Mouse (Mus musculus): ENCODE results near the gene Sod2. TPM values are rescaled to one million over a fixed set of nuclear protein-coding genes. Genes with fewer than 3 reads are reported as not detected.

Sod2 gene
- 383 and 394 TPM in 2 replicates for polyA plus RNA-seq (2012; rRNA removed; ENCODE audit: low replicate concordance)

DNA sequence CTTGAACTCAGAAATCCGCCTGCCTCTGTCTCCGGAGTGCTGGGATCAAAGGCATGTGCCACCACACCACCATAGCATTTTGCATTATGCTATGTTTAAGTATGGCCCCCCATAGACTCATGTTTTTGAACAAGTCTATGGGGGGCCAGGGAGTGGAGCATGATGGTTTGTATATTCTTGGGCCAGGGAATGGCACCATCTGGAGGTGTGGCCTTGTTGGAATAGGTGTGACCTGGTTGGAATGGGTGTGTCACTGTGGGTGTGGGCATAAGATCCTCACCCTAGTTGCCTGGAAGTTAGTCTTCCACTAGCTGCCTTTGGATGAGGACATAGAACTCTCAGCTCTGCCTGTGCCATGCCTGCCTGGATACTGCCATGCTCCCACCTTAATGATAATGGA is at the start of gene Sod2:
Gene Sod2, plus strand, starts transcription at position 301 of the 400 bp plus-strand sequence.

DNA sequence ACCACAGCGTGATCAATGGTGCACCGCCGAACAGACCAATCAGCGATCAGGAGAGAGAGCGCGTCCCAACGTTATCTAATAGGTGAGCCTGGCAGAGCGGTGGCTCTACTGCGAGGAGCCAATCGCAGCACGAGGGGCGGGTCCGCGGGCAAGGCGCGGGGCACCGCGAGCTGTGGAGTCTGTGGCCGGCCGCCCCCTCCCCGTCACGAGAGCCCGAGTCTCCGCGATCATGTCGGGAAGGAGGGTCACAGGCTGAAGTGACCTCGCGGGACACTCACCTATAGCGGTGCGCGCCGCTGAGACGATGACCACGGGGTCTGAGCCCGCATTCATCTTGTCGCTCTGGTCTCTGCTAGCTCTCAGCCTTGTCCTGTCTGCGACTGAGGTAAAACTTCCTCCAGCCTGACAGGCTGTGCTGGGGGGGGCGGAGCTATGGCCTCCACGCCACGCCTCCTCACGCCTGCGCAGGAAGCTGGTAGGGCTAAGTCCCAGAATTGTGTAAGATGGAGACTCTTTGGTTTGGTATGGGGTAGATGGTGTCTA is 46.2 kb upstream of the Sod2 start, which contains the start of gene Acat2:
Gene Acat2, minus strand, starts transcription at position 417 of the 543 bp plus-strand sequence.

DNA sequence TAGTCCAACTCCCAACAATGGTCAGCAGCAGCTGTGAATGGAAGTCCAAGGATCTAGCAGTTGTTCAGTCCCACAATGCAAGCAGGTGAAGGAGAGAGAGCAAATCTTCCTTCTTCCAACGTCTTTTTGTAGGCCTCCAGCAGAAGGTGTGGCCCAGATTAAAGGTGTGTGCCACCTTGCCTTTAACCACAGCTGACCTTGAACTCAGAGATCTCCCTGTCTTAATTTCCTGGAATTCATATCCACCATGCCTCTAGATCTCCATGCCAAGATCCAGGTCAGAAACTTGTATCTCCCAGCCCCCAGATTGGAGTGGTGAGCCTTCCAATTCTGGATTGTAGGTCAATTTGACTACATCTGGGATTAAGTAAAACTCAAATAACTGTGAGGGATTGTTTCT is 12.6 kb upstream of the Sod2 start, which contains the start of gene Wtap:
Gene Wtap, minus strand, starts transcription at position 101 of the 400 bp plus-strand sequence.

DNA sequence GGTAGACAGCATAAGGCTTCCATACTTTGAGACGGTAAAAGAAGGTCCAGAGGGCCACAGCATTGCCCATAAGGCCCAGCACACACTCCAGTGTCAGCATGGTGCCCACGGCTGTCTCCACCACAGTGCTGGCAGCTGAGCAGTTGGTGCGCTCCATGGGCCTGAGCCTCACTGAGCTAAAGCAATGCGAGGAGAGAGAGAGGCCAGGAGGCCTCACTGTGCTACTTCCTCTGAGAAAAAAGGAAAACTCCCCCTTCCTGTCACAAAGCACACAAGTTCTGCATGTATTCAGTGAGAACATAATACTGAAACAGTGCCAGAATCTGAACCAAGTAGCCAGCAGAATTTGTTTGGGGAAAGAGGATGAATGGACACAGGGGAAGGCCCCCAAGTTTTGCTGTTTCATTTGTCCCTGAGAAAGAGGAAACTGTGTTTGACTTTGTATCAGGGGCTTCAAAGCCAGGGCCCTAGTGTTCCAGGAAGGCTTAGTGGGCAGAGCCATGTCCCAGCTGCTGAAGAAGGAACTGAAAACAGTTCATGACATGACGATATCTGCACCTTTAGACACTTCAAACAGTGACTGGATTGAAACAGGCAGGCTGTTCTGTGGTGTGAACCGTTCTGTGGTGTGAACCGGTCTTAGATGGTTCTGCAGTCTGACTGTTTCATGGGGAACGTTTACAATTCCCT is 45.6 kb downstream of the Sod2 start, which contains the start of gene Gpr31b:
Gene Gpr31b, minus strand, starts transcription at position 173 of the 690 bp plus-strand sequence.

DNA sequence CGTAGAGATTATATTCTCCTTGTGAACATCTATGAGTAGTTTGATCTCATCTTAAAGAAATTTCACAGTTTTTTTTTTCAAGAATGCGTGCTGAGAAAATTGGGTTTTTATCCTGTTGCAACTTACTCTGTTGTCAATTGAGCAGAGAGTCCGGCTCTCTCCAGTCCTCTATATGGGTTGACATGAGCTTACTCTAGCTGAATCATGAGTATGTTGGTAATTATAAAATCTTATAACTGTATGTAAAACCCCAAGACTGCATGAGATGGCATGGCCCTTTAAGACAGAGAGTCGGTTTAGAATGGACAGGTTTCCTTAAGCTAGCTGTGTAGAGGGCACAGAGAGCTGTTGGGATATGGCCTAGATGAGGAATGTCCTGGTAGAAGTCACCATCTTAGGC is 54.2 kb downstream of the Sod2 start, which contains the start of gene Tcp10b:
Gene Tcp10b, plus strand, starts transcription at position 301 of the 400 bp plus-strand sequence.

Other genes with a start within 250 kb of the Sod2 start
- 9.5 and 15.8 TPM in 2 replicates for gene Igf2r, start 237.2 kb upstream of the Sod2 start, polyA plus RNA-seq (2012; rRNA removed; ENCODE audit: low replicate concordance)
- gene Mas1, start 138.7 kb upstream of the Sod2 start, polyA plus RNA-seq (2012; rRNA removed; ENCODE audit: low replicate concordance) = not detected in 2 replicates
- not detected in 2 replicates for gene Mrgprh, start 130.8 kb upstream of the Sod2 start, polyA plus RNA-seq (2012; rRNA removed; ENCODE audit: low replicate concordance)
- 0.58 and 0.60 TPM in 2 replicates for gene Pnldc1, start 96.6 kb upstream of the Sod2 start, polyA plus RNA-seq (2012; rRNA removed; ENCODE audit: low replicate concordance)
- gene Tcp1, start 91.1 kb upstream of the Sod2 start, polyA plus RNA-seq (2012; rRNA removed; ENCODE audit: low replicate concordance) = 13.8 and 17.2 TPM in 2 replicates
- 22.1 and 31.4 TPM in 2 replicates for gene Mrpl18, start 90.5 kb upstream of the Sod2 start, polyA plus RNA-seq (2012; rRNA removed; ENCODE audit: low replicate concordance)
- 0.50 TPM in 1 of 2 replicates, not detected in the other for gene Acat3, start 66.2 kb upstream of the Sod2 start, polyA plus RNA-seq (2012; rRNA removed; ENCODE audit: low replicate concordance)
- 3.8 and 5.5 TPM in 2 replicates for gene Acat2, start 46.1 kb upstream of the Sod2 start, polyA plus RNA-seq (2012; rRNA removed; ENCODE audit: low replicate concordance)
- gene Wtap, start 12.7 kb upstream of the Sod2 start, polyA plus RNA-seq (2012; rRNA removed; ENCODE audit: low replicate concordance) = 10.2 and 10.7 TPM in 2 replicates
- gene Gpr31b, start 45.5 kb downstream of the Sod2 start, polyA plus RNA-seq (2012; rRNA removed; ENCODE audit: low replicate concordance) = 0.75 TPM in 1 of 2 replicates, not detected in the other
- 0.08 TPM in 1 of 2 replicates, not detected in the other for gene Tcp10b, start 54.3 kb downstream of the Sod2 start, polyA plus RNA-seq (2012; rRNA removed; ENCODE audit: low replicate concordance)
- 1.1 and 5.7 TPM in 2 replicates for gene Unc93a, start 125.0 kb downstream of the Sod2 start, polyA plus RNA-seq (2012; rRNA removed; ENCODE audit: low replicate concordance)
- not detected in 2 replicates for gene Smok2a, start 214.3 kb downstream of the Sod2 start, polyA plus RNA-seq (2012; rRNA removed; ENCODE audit: low replicate concordance)
- not detected in 2 replicates for gene Smok2b, start 223.4 kb downstream of the Sod2 start, polyA plus RNA-seq (2012; rRNA removed; ENCODE audit: low replicate concordance)